Mouse (Mus musculus): ENCODE data around the gene Ascc1.
A peak's percentile ranks its signal among the peaks of the same experiment; 100 is the strongest.
"Not testable (repeated sequence)": the region's sequence is repeated elsewhere in the genome, so short reads cannot be mapped to it uniquely, and the experiment has no call there.

Ascc1 gene

GRCm38 (mm10) chr10:60113965-60114690 lies 111.5 kb downstream of the Ascc1 start:
- DNase-seq (ENCODE audit: inconsistent ontology term): no peak

- DNase-seq (ENCODE audit: inconsistent ontology term): no peak
Measured at GRCm38 (mm10) chr10:60115345-60116185, 113.0 kb downstream of the Ascc1 start.

GRCm38 (mm10) chr10:60116997-60117396 lies 114.4 kb downstream of the Ascc1 start:
- DNase-seq (ENCODE audit: inconsistent ontology term): no peak

- no peak for DNase-seq (ENCODE audit: inconsistent ontology term)
Measured at GRCm38 (mm10) chr10:60118464-60118863, 115.9 kb downstream of the Ascc1 start.

GRCm38 (mm10) chr10:60120630-60121029 lies 118.0 kb downstream of the Ascc1 start:
- no peak for DNase-seq (ENCODE audit: inconsistent ontology term)

GRCm38 (mm10) chr10:60124078-60124477 lies 121.5 kb downstream of the Ascc1 start:
- no peak for DNase-seq (ENCODE audit: inconsistent ontology term)

GRCm38 (mm10) chr10:60125529-60126327 lies 123.1 kb downstream of the Ascc1 start:
- DNase-seq (ENCODE audit: inconsistent ontology term): no peak

- DNase-seq (ENCODE audit: inconsistent ontology term): no peak
Measured at GRCm38 (mm10) chr10:60128287-60128686, 125.7 kb downstream of the Ascc1 start.

- DNase-seq (ENCODE audit: inconsistent ontology term): no peak
Measured at GRCm38 (mm10) chr10:60130504-60130903, 127.9 kb downstream of the Ascc1 start.

- no peak for DNase-seq (ENCODE audit: inconsistent ontology term)
Measured at GRCm38 (mm10) chr10:60133501-60133900, 130.9 kb downstream of the Ascc1 start.

- DNase-seq (ENCODE audit: inconsistent ontology term): no peak
Measured at GRCm38 (mm10) chr10:60134201-60134600, 131.6 kb downstream of the Ascc1 start.

GRCm38 (mm10) chr10:60136010-60136409 lies 133.4 kb downstream of the Ascc1 start:
- DNase-seq (ENCODE audit: inconsistent ontology term): not testable (repeated sequence)

- DNase-seq (ENCODE audit: inconsistent ontology term): no peak
Measured at GRCm38 (mm10) chr10:60136935-60137334, 134.3 kb downstream of the Ascc1 start.

- no peak for DNase-seq (ENCODE audit: inconsistent ontology term)
Measured at GRCm38 (mm10) chr10:60138680-60139079, 136.1 kb downstream of the Ascc1 start.

GRCm38 (mm10) chr10:60140751-60141150 lies 138.1 kb downstream of the Ascc1 start:
- DNase-seq (ENCODE audit: inconsistent ontology term): no peak

- no peak for DNase-seq (ENCODE audit: inconsistent ontology term)
Measured at GRCm38 (mm10) chr10:60141656-60142160, 139.1 kb downstream of the Ascc1 start.

GRCm38 (mm10) chr10:60147510-60148047 lies 145.0 kb downstream of the Ascc1 start:
- DNase-seq (ENCODE audit: inconsistent ontology term): not testable (repeated sequence)

- DNase-seq (ENCODE audit: inconsistent ontology term): peak; percentile 52
Measured at GRCm38 (mm10) chr10:60148087-60148486, 145.5 kb downstream of the Ascc1 start.

Measured in Muller cell, postnatal 12 days (primary cell).